Mouse (Mus musculus): Measurements from ENCODE around the gene Tfr2.

DNA sequence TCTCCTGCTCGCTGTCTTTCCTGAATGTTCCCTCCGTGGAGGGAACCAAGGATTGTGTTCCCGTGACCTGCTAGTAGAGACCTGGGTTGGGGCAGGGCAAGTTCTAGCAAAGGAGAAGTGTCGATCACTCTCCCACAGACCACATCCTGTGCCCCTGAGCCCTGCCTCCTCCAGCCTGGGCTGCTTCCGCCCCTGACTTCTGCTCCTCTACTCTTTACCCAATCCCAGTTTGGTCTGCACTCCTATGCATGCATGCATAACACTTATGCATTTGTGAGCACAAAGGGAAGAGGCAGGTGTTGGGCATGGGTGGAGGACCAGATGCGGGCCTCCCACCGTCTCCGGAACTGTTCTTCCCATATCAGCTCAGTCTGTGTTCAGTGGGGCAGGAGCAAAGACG lies 61.5 kb downstream of the Tfr2 start:
- TF ChIP-seq EP300 (IDR thresholded peaks at IDR 0.05; ENCODE audit: low read depth): no peak
- TF ChIP-seq CTCF (IDR thresholded peaks at IDR 0.05; ENCODE audit: low read depth): no peak
